Mouse (Mus musculus): ENCODE data around the gene Sult1a1.

Sult1a1 gene

GRCm38 (mm10) chr7:126624774-126625173 lies 51.5 kb downstream of the Sult1a1 start:
- DNase-seq (ENCODE audit: extremely low spot score): no peak

DNA sequence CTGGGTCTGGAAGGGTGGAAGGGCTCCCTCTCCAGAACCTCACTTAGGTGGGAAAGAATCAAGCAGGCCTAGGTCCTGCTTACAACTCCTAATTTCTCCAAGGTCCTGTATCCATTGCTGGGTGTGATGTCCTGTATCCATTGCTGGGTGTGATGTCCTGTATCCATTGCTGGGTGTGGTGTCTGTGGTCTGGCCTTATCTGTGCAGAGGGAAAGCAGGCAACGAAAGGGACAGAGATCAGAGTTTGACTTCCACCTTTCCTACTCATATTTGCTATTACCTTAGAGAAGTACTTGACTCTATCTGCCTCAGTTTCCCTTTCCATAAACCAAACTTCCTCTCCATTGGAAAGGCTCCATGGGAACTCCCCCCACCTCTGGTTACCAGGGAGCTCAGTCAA lies 52.9 kb downstream of the Sult1a1 start:
- no peak for DNase-seq (ENCODE audit: extremely low spot score)
